Mouse (Mus musculus) adrenal gland, adult 8-10 months (tissue): ENCODE results near the gene Ddb1. TPM values are rescaled to one million over a fixed set of nuclear protein-coding genes. Genes with fewer than 3 reads are reported as not detected.

Experiments used
- DNase-seq: peaks from one replicate; pipeline ENCODE4 v3.0.0; 2022
- total RNA-seq, 4 experiments: library from RNA; stranded (reverse); gene quantifications; 2 replicates each; pipeline ENCODE4 v1.2.4; 2022

The Ddb1 gene
- total RNA-seq, 4 experiments from 2014 or later, result 281 to 297 (median 289) TPM

GRCm38 (mm10) chr19:10661919-10662318, 56.8 kb downstream of the Ddb1 start:
- no peak for DNase-seq

- no peak for DNase-seq
Observed at GRCm38 (mm10) chr19:10662665-10663064, 57.5 kb downstream of the Ddb1 start.

- no peak for DNase-seq
Observed at GRCm38 (mm10) chr19:10665093-10665492, 60.0 kb downstream of the Ddb1 start.

GRCm38 (mm10) chr19:10665499-10665898, 60.4 kb downstream of the Ddb1 start:
- DNase-seq, result peak; percentile 18

- no peak for DNase-seq
Observed at GRCm38 (mm10) chr19:10671319-10671718, 66.2 kb downstream of the Ddb1 start.

GRCm38 (mm10) chr19:10671854-10672417, 66.8 kb downstream of the Ddb1 start:
- DNase-seq, result no peak

GRCm38 (mm10) chr19:10673275-10673674, 68.1 kb downstream of the Ddb1 start:
- no peak for DNase-seq

- DNase-seq, result no peak
Observed at GRCm38 (mm10) chr19:10676656-10677055, 71.5 kb downstream of the Ddb1 start.

- peak; percentile 72 for DNase-seq
Observed at GRCm38 (mm10) chr19:10677915-10678771, 73.0 kb downstream of the Ddb1 start, which contains the start of gene Pga5. Gene Pga5, minus strand, starts transcription at chr19:10678071.

GRCm38 (mm10) chr19:10678772-10679067, 73.6 kb downstream of the Ddb1 start:
- DNase-seq, result no peak

Other genes with a start within 250 kb of the Ddb1 start
- gene Syt7, start 216.2 kb upstream of the Ddb1 start, total RNA-seq, result 10 to 100 TPM; 32.9 to 54.6 (median 44.5) TPM
- gene Lrrc10b, start 147.9 kb upstream of the Ddb1 start, total RNA-seq, result 1 to 10 TPM; 2.6 to 3.8 (median 3.5) TPM
- gene Ppp1r32, start 122.4 kb upstream of the Ddb1 start, total RNA-seq, result 1 to 10 TPM in 2 of 4 experiments, under 1 TPM in 2; 0.52 to 2.2 (median 1.0) TPM
- 10 to 100 TPM; 46.9 to 89.6 (median 65.8) TPM for gene Cpsf7, start 80.1 kb upstream of the Ddb1 start, total RNA-seq
- gene Sdhaf2, start 79.2 kb upstream of the Ddb1 start, total RNA-seq, result 10 to 100 TPM; 57.2 to 75.2 (median 66.6) TPM
- gene Tmem216, start 49.1 kb upstream of the Ddb1 start, total RNA-seq, result 10 to 100 TPM; 20.9 to 28.1 (median 23.5) TPM
- 10 to 100 TPM; 20.4 to 25.9 (median 22.7) TPM for gene Cyb561a3, start 28.2 kb upstream of the Ddb1 start, total RNA-seq
- gene Tmem138, start 28.0 kb upstream of the Ddb1 start, total RNA-seq, result 10 to 100 TPM in 2 of 4 experiments, 1 to 10 TPM in 2; 9.3 to 16.1 (median 12.2) TPM
- 10 to 100 TPM; 20.6 to 22.2 (median 21.3) TPM for gene Tkfc, start 327 bp downstream of the Ddb1 start, total RNA-seq
- 1 to 10 TPM in 1 of 4 experiments, under 1 TPM in 2, not detected in 1; 0.06 to 1.7 (median 0.59) TPM for gene Vwce, start 28.9 kb downstream of the Ddb1 start, total RNA-seq
- not detected for gene Pga5, start 72.7 kb downstream of the Ddb1 start, total RNA-seq
- gene Vps37c, start 83.4 kb downstream of the Ddb1 start, total RNA-seq, result 10 to 100 TPM; 24.3 to 40.8 (median 25.3) TPM
- gene Cd5, start 133.7 kb downstream of the Ddb1 start, total RNA-seq, result under 1 TPM in 2 of 4 experiments, not detected in 2; 0.12 to 0.27 TPM
- under 1 TPM in 2 of 4 experiments, not detected in 2; 0.18 to 0.30 TPM for gene Cd6, start 224.7 kb downstream of the Ddb1 start, total RNA-seq
- gene Slc15a3, start 234.4 kb downstream of the Ddb1 start, total RNA-seq, result 1 to 10 TPM; 3.7 to 8.4 (median 5.1) TPM